Mouse (Mus musculus): ENCODE results near the gene Elovl6. TPM values are rescaled to one million over a fixed set of nuclear protein-coding genes. Genes with fewer than 3 reads are reported as not detected.

Elovl6 gene
- total RNA-seq, 2 experiments from 2014 or later, result 19.4 to 24.2 TPM

DNA sequence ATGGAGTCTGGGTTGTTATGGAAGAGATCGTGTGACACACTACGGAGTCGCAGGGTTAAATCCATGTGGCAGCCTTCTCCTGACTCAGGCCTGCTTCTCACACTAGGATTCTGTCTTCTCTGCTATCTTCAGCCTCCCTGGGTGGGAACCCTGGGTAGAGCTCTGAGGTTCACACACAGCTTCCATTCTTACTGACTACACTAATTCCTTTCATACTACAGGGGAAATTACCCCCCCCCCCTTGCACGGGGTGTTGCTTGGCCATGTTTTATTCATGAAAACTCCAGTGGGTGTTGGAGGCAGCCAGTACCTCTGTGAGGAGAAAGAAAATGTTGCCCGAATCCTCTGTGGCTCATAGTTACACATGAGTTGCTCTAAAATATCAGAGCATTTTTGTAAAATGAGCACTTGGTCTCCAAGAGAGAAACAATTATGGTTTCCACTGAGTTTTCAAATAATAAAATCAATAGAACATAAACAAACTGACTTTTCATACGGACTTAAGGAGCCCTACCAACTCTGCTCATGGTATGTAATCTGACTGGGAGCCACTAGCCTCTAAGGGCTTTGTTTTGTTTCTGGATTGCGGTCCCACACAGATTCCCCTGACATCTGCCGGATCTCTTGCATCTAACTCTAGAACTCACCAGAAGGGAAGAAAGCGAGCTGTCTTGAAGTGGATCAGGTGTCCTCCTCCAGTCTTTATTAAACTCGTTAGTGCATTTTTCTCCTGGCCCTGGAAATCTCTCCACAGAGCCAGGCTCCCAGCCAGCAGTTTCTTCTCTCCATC lies 108.3 kb downstream of the Elovl6 start:
- no peak for DNase-seq (ENCODE audit: low spot score in 2 of 2)

DNA sequence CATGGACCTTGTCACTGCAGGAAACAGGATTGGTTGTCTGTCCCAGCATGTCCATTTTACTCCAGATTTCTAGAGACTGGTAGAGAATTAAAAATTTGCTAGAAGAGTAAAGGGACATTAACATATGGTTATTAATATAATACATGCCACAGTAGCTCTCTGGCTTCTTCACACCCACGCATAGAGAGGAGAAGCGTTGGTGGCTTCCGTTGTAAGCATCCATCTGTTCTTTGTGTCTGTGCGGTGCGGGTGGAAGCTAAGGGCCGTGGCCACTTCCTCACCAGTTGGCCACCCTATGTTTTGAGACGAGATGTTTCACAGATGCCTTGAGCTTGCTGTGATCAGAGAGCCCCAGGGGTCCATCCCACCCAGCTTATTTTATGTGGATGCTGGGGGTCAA lies 109.5 kb downstream of the Elovl6 start:
- DNase-seq (ENCODE audit: low spot score in 2 of 2), result no peak

DNA sequence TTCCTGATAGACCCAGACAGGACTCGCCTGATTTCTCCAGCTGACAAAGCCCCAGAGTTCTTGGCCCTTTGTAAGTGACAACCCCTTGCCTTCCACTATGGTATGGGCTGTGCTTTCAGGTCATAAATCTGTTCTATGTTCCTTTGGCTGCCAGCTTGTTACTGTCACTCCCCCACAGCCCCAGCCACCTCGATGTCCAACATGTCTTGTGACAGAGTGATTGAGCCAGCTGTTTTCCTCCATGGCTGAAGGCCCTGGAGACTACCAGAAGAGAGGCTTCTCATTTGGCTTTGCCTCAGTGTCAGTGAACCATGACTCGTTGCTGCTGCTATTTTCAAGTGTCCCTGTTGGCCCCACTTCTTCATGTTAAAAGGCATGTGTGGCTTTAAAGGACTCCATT lies 113.3 kb downstream of the Elovl6 start:
- no peak for DNase-seq (ENCODE audit: low spot score in 2 of 2)

- DNase-seq (ENCODE audit: low spot score in 2 of 2), result no peak
Measured at GRCm38 (mm10) chr3:129646781-129647180, 114.6 kb downstream of the Elovl6 start.

DNA sequence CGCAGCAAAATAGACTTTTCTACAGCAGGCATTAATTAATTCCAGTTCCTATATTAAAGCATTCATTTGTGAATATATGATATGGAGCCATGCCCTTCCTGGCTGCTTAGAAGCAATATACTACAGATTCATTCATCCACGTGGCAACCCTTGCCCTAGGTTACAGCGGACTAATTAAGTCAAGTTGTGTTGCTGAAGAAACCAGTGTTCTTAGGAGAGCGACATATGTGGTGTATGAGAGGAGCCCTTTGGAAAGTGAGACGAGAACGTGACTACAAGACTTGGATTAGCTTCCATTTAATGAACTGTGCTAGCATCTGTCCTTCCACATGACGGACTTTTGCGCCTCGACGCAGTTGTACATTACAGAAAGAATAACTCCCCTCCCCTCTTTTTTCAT lies 115.2 kb downstream of the Elovl6 start:
- DNase-seq (ENCODE audit: low spot score in 2 of 2), result no peak

GRCm38 (mm10) chr3:129648598-129648997 lies 116.4 kb downstream of the Elovl6 start:
- DNase-seq (ENCODE audit: low spot score in 2 of 2), result no peak

DNA sequence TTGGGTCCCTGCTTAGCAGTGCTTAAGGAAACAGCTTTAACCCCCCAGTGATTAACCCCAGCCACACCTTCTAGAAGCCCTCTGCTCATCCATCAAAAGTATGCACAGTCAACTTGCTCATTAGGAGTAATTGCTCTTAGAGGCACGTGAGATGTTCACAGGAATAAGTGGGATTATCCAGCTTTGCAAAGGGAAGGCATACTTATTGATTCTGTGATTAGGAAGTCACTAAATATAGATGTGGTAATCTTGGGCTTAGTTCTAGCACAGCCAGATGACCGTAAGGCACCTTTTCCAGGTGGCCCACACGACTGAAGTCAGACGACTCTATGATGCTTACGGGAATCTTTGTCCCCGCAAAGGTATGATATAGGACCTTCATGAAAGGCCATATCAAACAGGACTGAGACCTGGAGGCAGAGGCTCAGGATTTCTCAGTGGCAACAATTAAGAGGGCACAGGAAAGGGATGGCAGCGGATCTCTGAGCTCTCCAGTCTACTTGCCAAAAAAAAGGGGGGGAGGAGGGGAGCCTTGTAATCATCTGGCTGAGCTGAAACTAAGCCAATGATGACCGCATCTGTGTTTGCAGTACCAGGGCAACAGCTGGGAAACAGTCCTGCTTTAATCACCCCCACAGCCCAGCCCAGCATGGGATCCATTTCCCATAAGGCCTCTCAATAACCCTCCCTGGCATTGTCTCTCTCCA lies 117.6 kb downstream of the Elovl6 start:
- DNase-seq (ENCODE audit: low spot score in 2 of 2), result no peak

DNA sequence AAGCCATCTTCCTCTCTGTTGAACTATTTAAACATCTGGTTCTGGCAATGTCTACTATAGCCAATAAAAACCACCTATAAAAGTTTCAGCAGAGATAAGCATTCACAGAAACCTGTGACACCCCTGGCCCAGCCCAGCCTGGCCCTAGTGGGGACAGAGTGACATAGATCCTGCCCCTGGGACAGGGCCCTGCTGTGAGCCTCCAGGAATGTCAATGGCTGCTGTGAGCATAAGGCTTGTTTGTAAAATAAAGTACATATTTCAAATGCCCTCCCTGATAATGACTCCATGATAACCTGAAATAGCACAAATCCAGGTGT lies 118.1 kb downstream of the Elovl6 start:
- no peak for DNase-seq (ENCODE audit: low spot score in 2 of 2)

DNA sequence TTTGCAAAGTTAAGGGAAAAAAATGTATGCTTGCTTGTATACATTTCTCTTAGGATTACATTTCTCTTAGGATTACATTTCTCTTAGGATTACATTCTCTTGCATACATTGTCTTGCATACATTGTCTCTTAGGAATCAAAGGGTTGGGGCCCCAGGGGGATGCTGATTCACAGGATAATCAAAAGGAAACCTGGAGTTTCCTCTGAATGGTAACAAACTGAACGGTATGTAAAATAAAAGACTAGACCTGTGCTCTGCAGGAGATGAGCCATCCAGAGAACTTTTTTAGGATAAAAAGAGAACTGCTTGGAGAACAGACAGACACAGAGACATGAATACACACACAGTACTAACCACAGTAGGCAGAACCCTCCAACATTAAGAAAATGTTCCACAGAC lies 118.8 kb downstream of the Elovl6 start:
- DNase-seq (ENCODE audit: low spot score in 2 of 2), result no peak

- DNase-seq (ENCODE audit: low spot score in 2 of 2), result no peak
Measured at GRCm38 (mm10) chr3:129651765-129652164, 119.6 kb downstream of the Elovl6 start.

DNA sequence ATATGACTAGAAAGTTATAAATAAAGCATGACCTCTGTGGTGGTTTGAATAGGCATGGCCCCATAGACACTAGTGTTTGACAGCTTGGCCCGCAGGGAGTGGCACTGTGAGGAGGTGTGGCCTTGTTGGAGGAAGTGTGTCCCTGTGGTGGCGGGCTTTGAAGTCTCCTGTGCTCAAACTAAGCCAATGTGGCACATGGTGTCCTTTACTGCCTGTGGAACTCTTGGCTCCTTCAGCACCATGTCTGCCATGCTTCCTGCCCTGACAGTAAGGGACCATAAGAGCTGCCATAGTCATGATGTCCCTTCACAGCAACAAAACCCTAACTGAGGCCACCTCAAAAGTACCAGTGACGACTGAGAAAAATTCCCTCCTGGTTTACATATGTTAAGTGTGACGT lies 120.3 kb downstream of the Elovl6 start:
- no peak for DNase-seq (ENCODE audit: low spot score in 2 of 2)

GRCm38 (mm10) chr3:129656540-129656939 lies 124.4 kb downstream of the Elovl6 start:
- no peak for DNase-seq (ENCODE audit: low spot score in 2 of 2)

DNA sequence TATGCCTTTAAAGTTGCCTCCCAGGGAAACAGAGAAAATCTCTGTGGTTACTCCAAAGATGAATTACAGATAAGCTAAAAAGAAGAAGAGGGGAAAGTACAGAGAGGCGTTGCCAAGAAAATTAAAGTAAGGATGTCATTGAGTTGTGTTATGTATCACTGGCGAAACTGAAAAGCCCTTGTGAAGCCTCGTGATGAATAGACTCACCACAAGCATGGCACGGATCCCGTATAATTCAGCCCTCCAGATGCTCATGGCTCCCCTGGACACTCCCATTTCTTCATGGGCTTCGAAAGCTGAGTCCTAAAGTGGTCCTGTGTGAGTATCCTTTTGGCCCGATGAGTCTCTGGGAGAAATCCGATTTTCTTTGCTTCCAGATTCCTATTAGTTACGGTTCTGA lies 125.1 kb downstream of the Elovl6 start:
- no peak for DNase-seq (ENCODE audit: low spot score in 2 of 2)

- DNase-seq (ENCODE audit: low spot score in 2 of 2), result no peak
Measured at GRCm38 (mm10) chr3:129657775-129658174, 125.6 kb downstream of the Elovl6 start.

DNA sequence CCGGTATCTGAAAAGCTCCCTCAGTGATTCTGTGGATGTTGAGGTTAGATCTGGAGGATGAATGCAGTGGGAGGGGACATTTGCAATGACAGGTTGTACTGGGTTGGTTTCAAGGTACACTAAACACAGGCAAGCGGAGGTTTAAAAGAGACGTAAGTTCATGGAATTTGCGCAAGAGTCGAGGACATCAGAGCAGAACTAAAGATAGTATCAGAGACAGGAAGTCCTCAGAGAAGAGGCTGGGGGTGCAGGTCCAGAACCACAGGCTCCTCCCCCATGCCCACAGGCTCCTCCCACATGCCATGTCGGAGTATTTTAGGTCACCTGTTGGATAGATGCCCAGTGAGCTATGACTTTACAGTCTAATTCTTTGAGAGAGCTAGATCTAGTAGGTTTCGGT lies 126.6 kb downstream of the Elovl6 start:
- no peak for DNase-seq (ENCODE audit: low spot score in 2 of 2)

- no peak for DNase-seq (ENCODE audit: low spot score in 2 of 2)
Measured at GRCm38 (mm10) chr3:129663906-129664305, 131.8 kb downstream of the Elovl6 start.

DNA sequence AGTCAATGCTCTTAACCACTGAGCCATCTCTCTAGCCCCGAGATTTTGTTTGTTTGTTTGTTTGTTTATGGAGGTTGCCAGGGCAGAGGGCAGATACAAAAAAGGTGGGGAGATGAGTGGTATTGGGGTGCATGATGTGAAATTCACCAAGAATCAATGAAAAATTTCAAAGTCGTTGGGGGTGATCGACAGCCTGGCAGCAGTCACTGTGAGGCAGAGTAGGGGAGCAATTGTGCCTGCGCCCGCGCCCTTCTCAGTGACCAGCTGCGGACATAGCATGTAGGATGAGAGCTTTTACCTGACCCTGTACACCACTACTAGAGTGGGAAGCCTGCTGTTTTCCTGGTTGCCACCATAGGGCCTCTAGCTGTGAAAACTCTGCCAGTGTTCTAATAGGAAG lies 143.8 kb downstream of the Elovl6 start:
- DNase-seq (ENCODE audit: low spot score in 2 of 2), result no peak

DNA sequence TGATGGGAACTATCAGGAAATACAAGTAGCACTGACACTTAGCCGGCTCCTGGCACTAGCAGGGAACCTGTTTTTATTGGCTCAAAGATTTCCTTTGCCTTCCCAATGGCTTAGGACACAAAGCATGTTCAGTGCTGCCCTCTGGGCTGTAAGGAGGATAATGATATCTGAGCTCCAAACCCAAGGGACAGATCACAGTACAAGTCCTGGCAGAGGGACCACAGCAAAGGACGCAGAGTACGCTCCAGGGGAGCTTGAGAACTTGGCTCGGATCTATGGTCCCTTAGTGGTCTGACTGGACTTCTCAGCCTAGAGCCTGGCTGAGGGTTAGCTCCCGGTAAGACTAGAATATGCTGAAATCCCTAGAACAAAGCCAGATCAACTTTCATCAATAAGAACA lies 148.1 kb downstream of the Elovl6 start:
- DNase-seq (ENCODE audit: low spot score in 2 of 2), result no peak

GRCm38 (mm10) chr3:129681841-129682240 lies 149.7 kb downstream of the Elovl6 start:
- DNase-seq (ENCODE audit: low spot score in 2 of 2), result no peak

GRCm38 (mm10) chr3:129682389-129682788 lies 150.2 kb downstream of the Elovl6 start:
- no peak for DNase-seq (ENCODE audit: low spot score in 2 of 2)

GRCm38 (mm10) chr3:129683060-129683679 lies 151.0 kb downstream of the Elovl6 start:
- no peak for DNase-seq (ENCODE audit: low spot score in 2 of 2)

DNA sequence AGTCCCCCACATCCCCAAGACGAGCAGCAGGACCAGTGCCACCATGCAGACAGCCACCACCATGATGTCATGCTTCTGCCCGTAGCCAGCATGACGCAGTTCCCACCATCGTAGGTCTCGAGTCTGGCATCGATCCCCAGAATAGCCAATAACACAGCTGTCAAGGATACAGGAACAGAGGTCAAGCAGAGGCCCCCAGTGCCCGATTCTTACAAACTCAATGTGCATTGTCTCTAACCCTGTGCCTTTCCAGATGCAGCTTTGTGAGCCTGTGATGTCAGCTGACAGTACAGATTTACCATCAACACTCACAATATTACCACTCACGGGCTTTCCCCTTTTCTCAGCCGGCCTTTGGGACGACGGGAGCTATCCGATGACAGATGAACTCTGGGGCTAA lies 154.0 kb downstream of the Elovl6 start:
- DNase-seq (ENCODE audit: low spot score in 2 of 2), result no peak
